Mouse (Mus musculus): ENCODE results near the gene Efs. TPM values are rescaled to one million over a fixed set of nuclear protein-coding genes. Genes with fewer than 3 reads are reported as not detected.

Efs gene
- total RNA-seq, 2 experiments from 2014 or later: not detected

DNA sequence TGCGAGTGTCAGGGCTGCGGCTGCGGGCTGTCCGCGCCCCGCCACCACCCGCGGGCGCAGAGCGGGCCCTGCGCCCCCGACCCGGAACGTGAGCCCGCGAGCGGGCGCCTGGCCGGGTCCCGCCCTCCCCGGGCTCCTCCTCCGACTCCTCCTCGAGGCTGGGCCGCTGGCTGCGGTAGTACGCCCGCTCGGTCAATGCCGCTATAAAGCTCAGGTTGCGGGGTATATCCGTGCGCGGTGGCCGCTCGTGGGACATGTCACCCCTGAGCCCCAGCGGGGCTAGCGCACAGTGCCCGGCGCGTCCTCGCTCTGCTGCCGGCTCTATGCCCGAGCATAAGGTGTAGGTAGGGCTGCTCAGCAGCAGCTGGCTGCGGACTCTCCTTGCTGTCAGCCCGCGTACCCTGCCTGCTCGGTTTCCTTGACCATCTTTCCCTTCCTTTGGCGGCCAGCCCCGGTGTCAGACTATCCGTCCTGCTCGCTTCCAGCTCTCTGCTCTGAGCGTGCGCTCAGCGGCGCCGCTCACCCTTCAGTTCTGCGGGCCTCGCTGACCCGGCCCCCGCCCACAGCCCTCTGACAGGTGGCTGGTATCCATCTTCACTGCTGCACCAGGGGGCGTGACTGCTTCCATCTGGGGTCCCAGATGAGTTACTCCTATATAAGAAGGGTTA lies 48.7 kb downstream of the Efs start, which contains the start of gene Ppp1r3e:
Ppp1r3e (minus strand) TSS at position 503 of the 668 bp plus-strand sequence.
- ATAC-seq (replicated peaks; ENCODE audit: poor library complexity, severe bottlenecking): peak; percentile 76

- ATAC-seq (replicated peaks; ENCODE audit: poor library complexity, severe bottlenecking): peak; percentile 77
Measured at GRCm38 (mm10) chr14:54876539-54877047, 49.3 kb downstream of the Efs start.

DNA sequence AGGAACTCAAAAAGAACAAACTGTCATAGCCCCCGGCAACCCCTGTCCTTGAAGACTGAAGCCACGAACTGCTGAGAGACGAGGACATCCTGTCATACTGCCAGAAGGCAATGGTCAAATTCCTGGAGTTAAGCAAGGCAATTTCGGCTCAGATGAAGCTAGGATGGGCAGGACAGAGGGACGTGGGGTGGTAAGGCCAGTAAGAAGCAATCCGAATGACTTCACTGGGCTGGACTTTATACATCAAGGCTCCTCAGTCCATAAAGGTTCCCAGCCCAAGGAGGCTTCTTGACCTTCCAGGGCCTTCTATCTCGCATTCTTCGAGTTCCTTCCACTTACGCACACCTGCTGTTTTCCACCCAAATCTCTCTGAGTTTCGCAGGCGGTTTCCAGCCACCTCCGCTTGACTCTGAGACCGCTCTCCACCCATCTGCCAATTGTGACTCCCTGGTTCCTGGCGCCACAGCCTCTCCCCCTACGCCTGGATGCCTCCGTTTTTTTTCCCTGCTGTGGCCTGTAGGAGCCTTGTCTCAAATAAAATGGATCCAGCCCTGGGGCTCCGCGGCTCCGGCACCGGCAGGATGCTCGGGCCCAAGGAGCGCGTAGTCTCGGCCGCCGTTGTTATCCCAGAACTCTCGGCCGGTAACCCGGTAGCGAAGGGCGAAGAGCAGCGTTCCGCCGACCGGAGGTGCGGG lies 49.9 kb downstream of the Efs start:
- ATAC-seq (replicated peaks; ENCODE audit: poor library complexity, severe bottlenecking): peak; percentile 10

- no peak for ATAC-seq (replicated peaks; ENCODE audit: poor library complexity, severe bottlenecking)
Measured at GRCm38 (mm10) chr14:54874165-54874564, 51.8 kb downstream of the Efs start.

GRCm38 (mm10) chr14:54870861-54871260 lies 55.1 kb downstream of the Efs start, which contains the start of gene Homez:
TSS of gene Homez (minus strand) at chr14:54870961.
- no peak for ATAC-seq (replicated peaks; ENCODE audit: poor library complexity, severe bottlenecking)

DNA sequence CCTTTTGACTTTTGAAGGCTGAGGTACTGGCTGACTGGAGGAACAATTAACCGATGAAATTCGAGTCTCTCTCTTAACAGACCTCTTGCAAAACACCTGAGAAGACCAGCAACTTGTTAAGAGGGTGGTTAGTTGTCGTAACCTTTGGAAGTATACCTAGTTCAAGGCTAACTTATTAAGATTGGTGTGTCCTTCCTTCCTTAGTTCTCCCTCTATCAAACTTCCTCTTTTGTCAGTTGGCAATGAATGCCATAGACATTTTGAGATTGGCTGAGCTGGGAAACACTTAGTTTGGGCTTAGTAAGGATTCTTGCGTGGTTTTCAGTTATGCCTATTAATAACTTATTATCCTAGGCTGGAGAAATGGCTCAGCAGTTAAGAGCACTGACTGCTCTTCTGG lies 57.9 kb downstream of the Efs start:
- peak; percentile 12 for ATAC-seq (replicated peaks; ENCODE audit: poor library complexity, severe bottlenecking)

DNA sequence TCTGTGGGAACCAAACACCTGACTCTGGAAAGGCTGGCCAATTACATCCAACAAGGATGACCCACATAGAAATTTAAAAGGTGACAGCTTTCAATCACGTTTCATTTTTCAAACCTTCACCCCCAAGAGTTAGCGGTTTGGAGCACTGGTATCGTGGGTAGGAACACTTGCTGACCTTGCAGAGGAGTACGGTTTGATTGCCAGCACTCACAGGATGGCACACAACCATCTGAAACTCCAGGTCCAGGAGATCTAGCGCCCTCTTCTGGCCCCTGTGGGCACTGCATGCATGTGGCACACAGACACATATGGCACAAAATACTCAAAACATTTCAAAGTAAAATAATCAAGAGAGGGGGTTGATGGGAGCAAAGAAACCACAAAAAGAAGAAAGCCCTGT lies 59.0 kb downstream of the Efs start:
- ATAC-seq (replicated peaks; ENCODE audit: poor library complexity, severe bottlenecking): no peak

Other genes with a start within 250 kb of the Efs start
- gene 1700123O20Rik, start 239.9 kb downstream of the Efs start, total RNA-seq (2014; fragmentation: Nextera tagmentation): 44.3 and 69.7 TPM in 2 replicates
- gene 1700123O20Rik, start 239.9 kb downstream of the Efs start, total RNA-seq (2017): 42.2 and 50.0 TPM in 2 replicates
- 236 and 252 TPM in 2 replicates for gene Acin1, start 239.2 kb downstream of the Efs start, total RNA-seq (2014; fragmentation: Nextera tagmentation)
- gene Acin1, start 239.2 kb downstream of the Efs start, total RNA-seq (2017): 198 and 208 TPM in 2 replicates
- 0.15 TPM in 1 of 2 replicates, not detected in the other for gene Gm29776, start 227.3 kb downstream of the Efs start, total RNA-seq (2014; fragmentation: Nextera tagmentation)
- 0.22 TPM in 1 of 2 replicates, not detected in the other for gene Gm29776, start 227.3 kb downstream of the Efs start, total RNA-seq (2017)
- 23.1 and 45.9 TPM in 2 replicates for gene Cebpe, start 214.0 kb downstream of the Efs start, total RNA-seq (2014; fragmentation: Nextera tagmentation)
- gene Cebpe, start 214.0 kb downstream of the Efs start, total RNA-seq (2017): 57.2 and 63.7 TPM in 2 replicates
- gene Slc7a8, start 144.2 kb downstream of the Efs start, total RNA-seq (2014; fragmentation: Nextera tagmentation): 7.6 and 8.3 TPM in 2 replicates
- 2.0 and 3.2 TPM in 2 replicates for gene Slc7a8, start 144.2 kb downstream of the Efs start, total RNA-seq (2017)
- gene Rnf212b, start 112.0 kb downstream of the Efs start, total RNA-seq (2014; fragmentation: Nextera tagmentation): not detected in 2 replicates
- not detected in 2 replicates for gene Rnf212b, start 112.0 kb downstream of the Efs start, total RNA-seq (2017)
- 14.3 and 19.1 TPM in 2 replicates for gene Homez, start 55.2 kb downstream of the Efs start, total RNA-seq (2014; fragmentation: Nextera tagmentation)
- 8.4 and 8.7 TPM in 2 replicates for gene Homez, start 55.2 kb downstream of the Efs start, total RNA-seq (2017)
- gene Ppp1r3e, start 48.6 kb downstream of the Efs start, total RNA-seq (2014; fragmentation: Nextera tagmentation): 12.2 and 21.1 TPM in 2 replicates
- 2.5 and 2.9 TPM in 2 replicates for gene Ppp1r3e, start 48.6 kb downstream of the Efs start, total RNA-seq (2017)
- 9.4 and 13.5 TPM in 2 replicates for gene Bcl2l2, start 42.7 kb downstream of the Efs start, total RNA-seq (2014; fragmentation: Nextera tagmentation)
- 9.9 and 10.9 TPM in 2 replicates for gene Bcl2l2, start 42.7 kb downstream of the Efs start, total RNA-seq (2017)
- not detected in 2 replicates for gene Gm20521, start 42.7 kb downstream of the Efs start, total RNA-seq (2014; fragmentation: Nextera tagmentation)
- not detected in 2 replicates for gene Gm20521, start 42.7 kb downstream of the Efs start, total RNA-seq (2017)
- 181 and 215 TPM in 2 replicates for gene Pabpn1, start 33.6 kb downstream of the Efs start, total RNA-seq (2014; fragmentation: Nextera tagmentation)
- gene Pabpn1, start 33.6 kb downstream of the Efs start, total RNA-seq (2017): 286 and 319 TPM in 2 replicates
- 1.4 and 2.8 TPM in 2 replicates for gene Slc22a17, start 13.0 kb downstream of the Efs start, total RNA-seq (2014; fragmentation: Nextera tagmentation)
- gene Slc22a17, start 13.0 kb downstream of the Efs start, total RNA-seq (2017): 0.52 and 0.77 TPM in 2 replicates
- not detected in 2 replicates for gene Il25, start 6.6 kb upstream of the Efs start, total RNA-seq (2014; fragmentation: Nextera tagmentation)
- gene Il25, start 6.6 kb upstream of the Efs start, total RNA-seq (2017): not detected in 2 replicates
- gene Cmtm5, start 10.1 kb upstream of the Efs start, total RNA-seq (2014; fragmentation: Nextera tagmentation): not detected in 2 replicates
- gene Cmtm5, start 10.1 kb upstream of the Efs start, total RNA-seq (2017): not detected in 2 replicates
- gene Myh6, start 40.8 kb upstream of the Efs start, total RNA-seq (2014; fragmentation: Nextera tagmentation): not detected in 2 replicates
- not detected in 2 replicates for gene Myh6, start 40.8 kb upstream of the Efs start, total RNA-seq (2017)
- not detected in 2 replicates for gene Gm17428, start 50.8 kb upstream of the Efs start, total RNA-seq (2014; fragmentation: Nextera tagmentation)
- gene Gm17428, start 50.8 kb upstream of the Efs start, total RNA-seq (2017): not detected in 2 replicates
- gene Myh7, start 68.5 kb upstream of the Efs start, total RNA-seq (2014; fragmentation: Nextera tagmentation): not detected in 2 replicates
- gene Myh7, start 68.5 kb upstream of the Efs start, total RNA-seq (2017): not detected in 2 replicates
- 50.2 and 65.5 TPM in 2 replicates for gene Ngdn, start 89.3 kb upstream of the Efs start, total RNA-seq (2014; fragmentation: Nextera tagmentation)
- 62.7 and 75.3 TPM in 2 replicates for gene Ngdn, start 89.3 kb upstream of the Efs start, total RNA-seq (2017)
- gene Zfhx2, start 166.2 kb upstream of the Efs start, total RNA-seq (2014; fragmentation: Nextera tagmentation): 3.0 and 5.2 TPM in 2 replicates
- gene Zfhx2, start 166.2 kb upstream of the Efs start, total RNA-seq (2017): 0.26 and 0.82 TPM in 2 replicates
- 11.9 and 16.2 TPM in 2 replicates for gene Thtpa, start 168.7 kb upstream of the Efs start, total RNA-seq (2014; fragmentation: Nextera tagmentation)
- gene Thtpa, start 168.7 kb upstream of the Efs start, total RNA-seq (2017): 10.0 and 13.0 TPM in 2 replicates
- gene Ap1g2, start 180.5 kb upstream of the Efs start, total RNA-seq (2014; fragmentation: Nextera tagmentation): 56.6 and 87.9 TPM in 2 replicates
- gene Ap1g2, start 180.5 kb upstream of the Efs start, total RNA-seq (2017): 12.4 and 15.1 TPM in 2 replicates
- gene Jph4, start 190.8 kb upstream of the Efs start, total RNA-seq (2014; fragmentation: Nextera tagmentation): not detected in 2 replicates
- gene Jph4, start 190.8 kb upstream of the Efs start, total RNA-seq (2017): not detected in 2 replicates

Measured in granulocyte monocyte progenitor cell, adult 5-6 weeks (primary cell).